Mouse (Mus musculus) spleen, postnatal 36 days (tissue): ENCODE results near the gene Tert.

Experiments used
- DNase-seq, 2 experiments: peaks; one replicate each; pipeline ENCODE4 v3.0.0; 2022; ENCODE audit warnings: low spot score in 2 of 2, mixed read lengths in 1 of 2

The Tert gene

DNA sequence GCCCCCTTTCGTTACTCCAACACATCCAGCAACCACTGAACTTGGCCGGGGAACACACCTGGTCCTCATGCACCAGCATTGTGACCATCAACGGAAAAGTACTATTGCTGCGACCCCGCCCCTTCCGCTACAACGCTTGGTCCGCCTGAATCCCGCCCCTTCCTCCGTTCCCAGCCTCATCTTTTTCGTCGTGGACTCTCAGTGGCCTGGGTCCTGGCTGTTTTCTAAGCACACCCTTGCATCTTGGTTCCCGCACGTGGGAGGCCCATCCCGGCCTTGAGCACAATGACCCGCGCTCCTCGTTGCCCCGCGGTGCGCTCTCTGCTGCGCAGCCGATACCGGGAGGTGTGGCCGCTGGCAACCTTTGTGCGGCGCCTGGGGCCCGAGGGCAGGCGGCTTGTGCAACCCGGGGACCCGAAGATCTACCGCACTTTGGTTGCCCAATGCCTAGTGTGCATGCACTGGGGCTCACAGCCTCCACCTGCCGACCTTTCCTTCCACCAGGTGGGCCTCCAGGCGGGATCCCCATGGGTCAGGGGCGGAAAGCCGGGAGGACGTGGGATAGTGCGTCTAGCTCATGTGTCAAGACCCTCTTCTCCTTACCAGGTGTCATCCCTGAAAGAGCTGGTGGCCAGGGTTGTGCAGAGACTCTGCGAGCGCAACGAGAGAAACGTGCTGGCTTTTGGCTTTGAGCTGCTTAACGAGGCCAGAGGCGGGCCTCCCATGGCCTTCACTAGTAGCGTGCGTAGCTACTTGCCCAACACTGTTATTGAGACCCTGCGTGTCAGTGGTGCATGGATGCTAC, at the start of gene Tert:
Tert (plus strand) TSS at position 167 of the 805 bp plus-strand sequence.
- DNase-seq: peak in 1 of 2 experiments; percentile 58

- no peak for DNase-seq
Observed at GRCm38 (mm10) chr13:73577277-73577676, 49.4 kb upstream of the Tert start.

DNA sequence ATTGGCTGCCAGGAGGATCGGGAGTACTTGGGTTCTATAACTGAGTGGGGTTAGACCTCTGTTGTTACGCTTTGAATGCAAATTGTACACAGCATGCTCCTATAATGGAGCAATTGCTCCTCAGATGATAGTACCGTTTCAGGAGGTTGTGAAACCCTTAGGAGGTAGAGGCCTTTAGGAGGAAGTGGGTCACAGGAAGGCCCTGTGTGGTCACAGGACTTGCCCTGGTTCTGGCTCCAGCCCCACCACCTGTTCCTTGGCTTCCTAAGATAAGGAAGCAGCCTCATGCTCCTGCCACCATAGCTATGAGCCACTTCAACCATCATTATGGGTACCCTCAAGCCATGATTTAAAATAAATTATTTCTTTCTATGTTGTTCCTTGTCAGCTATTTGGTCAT, 35.2 kb upstream of the Tert start:
- no peak for DNase-seq

DNA sequence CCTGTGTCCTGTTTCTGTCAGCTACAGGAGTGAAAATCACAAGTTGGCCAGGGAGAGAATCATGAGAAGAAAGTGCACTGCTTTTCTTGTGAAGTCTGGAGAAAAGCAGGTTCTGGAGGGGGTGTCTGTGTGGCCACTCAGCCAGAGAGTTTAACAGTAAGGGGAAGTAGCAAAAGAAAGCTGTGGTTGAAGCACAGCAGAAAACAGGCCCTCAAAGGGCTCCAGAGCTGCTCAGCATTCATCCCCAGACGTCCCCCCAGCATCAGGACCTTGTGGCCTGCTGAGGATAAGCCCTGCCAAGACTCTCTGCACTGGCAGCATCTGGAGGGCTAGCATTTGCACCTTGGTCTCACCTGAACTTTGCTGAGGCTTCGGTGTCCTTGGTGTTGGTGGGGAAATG, 34.2 kb upstream of the Tert start:
- no peak for DNase-seq

DNA sequence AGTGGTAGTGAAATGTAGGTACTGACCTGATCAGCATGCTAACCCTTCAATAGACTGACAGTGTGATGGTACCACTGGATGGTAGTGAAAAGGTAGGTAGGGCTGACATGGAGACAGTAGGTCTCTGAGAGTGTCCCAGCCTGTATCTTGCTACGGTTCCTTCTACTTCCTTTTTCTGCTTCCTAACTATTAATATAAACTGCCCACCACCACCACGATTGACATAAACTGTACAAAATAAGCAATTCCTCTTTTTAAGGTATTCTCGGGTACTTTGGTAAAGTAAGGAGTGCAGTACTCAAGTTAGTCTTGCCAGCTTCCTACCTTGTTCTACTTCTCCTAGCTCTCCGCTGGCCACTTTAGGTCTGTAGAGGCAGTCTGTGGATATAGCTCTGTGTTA, 30.4 kb upstream of the Tert start:
- no peak for DNase-seq

DNA sequence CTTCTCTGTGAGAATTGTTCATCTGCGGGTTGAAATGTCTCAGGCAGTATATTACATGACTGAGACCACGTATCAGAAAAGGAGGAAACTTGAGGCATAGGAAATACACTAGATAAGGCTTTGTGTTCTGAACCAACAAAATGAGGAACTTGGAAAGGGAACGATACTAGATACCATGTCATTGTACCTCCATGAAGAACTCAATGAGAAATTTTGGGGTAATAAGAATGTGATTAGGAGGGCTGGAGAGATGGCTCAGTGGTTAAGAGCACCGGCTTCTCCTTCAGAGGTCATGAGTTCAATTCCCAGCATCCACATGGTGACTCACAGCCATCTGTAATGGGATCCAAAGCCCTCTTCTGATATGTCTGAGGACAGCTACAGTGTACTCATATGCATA, 26.5 kb upstream of the Tert start:
- DNase-seq: no peak

- DNase-seq: no peak
Observed at GRCm38 (mm10) chr13:73603046-73603445, 23.7 kb upstream of the Tert start.

DNA sequence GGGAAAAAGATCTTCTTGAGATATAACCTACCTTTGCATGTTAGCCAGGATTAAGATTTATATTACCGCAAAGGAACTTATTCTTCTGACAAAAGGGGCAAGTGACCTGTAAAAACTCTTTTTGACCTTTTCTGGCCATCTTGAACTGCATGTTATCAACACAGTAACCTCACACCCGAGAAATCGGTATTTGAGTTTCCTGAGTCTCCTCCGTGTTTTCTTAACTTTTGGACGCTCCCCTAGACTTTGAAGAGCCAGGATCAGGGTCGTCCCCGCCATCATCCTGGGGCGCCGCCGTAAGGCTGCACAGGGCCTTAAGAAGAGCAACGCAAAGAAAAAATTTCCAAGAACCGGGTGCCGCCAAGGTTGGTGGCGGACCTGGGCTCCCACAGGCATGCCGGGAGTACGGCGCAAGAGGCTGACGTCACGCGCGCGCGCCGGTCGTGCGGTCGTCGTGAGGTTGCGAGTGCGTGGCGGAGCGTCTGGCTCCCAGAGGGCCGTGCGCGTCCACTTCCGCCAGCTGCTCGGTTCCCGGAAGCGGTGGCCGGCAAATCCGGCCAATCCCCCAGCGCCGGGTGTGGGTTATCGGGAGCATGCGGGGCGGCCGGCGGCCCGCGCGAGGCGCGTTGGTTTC, 23.1 kb upstream of the Tert start, which contains the start of gene Clptm1l:
Clptm1l (plus strand) TSS at position 485 of the 634 bp plus-strand sequence.
- DNase-seq: peak; percentile 95 to 96

GRCm38 (mm10) chr13:73604156-73604957, 22.4 kb upstream of the Tert start:
- no peak for DNase-seq

DNA sequence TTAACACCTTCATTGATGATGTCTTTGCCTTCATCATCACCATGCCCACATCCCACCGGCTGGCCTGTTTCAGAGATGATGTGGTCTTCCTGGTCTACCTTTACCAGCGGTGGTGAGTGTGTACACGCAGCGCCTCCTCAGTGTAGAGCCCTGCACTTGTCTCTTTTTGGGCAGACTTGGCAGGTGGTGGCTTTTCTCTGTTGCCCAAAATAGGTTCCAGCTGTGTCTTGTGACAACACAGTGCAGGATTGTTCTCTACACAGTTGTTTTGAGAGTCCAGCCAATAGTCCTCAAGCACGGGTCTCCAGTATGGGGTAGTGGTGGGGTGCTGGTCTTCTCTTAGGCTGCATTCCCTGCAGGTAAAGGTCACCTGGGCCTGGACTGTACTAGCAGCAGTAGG, 8.3 kb upstream of the Tert start:
- no peak for DNase-seq

GRCm38 (mm10) chr13:73620637-73621036, 6.1 kb upstream of the Tert start:
- no peak for DNase-seq

DNA sequence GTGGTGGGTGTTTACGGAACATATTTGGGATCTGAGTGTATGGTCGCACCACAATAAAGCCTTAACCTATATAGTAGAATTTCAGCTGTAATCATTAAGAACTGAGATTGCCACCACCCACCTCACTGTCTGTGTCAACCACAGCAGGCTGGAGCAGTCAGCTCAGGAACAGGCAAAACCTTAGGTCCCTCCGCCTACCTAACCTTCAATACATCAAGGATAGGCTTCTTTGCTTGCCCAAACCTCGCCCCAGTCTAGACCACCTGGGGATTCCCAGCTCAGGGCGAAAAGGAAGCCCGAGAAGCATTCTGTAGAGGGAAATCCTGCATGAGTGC, 334 bp upstream of the Tert start:
- peak in 1 of 2 experiments; percentile 63 for DNase-seq

DNA sequence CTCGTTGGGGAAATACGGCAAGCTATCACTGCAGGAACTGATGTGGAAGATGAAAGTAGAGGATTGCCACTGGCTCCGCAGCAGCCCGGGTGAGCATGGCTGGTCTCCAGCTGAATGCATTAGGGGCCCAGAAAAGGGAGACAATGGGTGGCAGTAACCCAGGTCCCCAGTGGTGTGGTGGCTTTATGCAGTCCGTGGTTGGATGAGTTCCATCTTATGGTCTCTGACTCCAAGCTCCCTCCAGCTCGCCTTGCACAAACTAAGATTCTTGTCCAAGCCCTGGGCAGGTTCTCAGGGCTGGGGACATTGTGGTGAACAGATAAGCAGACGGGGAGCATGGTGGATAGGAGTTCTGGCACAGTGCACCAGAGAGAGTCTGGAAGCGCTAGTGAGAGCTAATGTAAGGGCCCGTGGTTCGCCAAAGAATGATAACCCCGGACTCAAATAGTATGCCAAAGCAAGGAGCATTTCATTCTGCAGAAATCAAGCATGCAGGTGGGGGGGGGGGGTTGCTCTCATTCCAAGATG, 1.9 kb downstream of the Tert start:
- no peak for DNase-seq

DNA sequence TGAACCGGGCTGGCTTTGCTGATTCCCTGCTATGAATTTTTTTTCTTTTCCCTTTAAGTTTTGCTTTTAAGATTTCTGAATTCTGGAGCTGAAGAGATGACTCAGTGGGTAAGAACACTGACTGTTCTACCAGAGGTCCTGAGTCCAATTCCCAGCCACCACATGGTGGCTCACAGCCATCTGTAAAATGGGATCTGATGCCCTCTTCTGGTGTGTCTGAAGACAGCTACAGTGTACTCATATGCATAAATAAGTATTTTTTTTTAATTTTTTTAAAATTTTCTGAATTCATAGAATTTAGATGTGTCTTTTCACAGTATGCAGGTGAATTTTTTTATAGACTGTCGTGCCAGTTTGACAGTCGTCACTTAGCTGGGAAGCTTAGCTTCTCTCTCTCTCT, 5.1 kb downstream of the Tert start:
- DNase-seq: no peak

DNA sequence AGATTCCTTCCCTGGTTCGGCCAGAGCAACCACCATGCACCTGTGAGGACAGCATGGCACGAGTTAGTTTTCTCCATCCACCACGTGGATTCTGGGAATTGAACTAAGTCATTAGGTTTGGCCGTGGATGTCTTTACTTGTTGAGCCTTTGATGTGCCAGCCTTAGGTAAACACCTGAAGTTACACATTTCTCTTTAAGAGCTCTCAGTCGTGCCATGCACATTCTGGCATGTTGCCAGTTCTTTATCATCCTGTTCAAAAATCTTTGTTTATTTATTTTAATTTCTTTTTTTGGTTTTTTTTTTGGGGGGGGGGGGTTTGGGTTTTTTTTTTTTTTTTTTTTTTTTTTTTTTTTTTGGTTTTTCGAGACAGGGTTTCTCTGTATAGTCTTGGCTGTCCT, 11.1 kb downstream of the Tert start:
- DNase-seq: no peak

GRCm38 (mm10) chr13:73641296-73641695, 14.6 kb downstream of the Tert start:
- DNase-seq: no peak

DNA sequence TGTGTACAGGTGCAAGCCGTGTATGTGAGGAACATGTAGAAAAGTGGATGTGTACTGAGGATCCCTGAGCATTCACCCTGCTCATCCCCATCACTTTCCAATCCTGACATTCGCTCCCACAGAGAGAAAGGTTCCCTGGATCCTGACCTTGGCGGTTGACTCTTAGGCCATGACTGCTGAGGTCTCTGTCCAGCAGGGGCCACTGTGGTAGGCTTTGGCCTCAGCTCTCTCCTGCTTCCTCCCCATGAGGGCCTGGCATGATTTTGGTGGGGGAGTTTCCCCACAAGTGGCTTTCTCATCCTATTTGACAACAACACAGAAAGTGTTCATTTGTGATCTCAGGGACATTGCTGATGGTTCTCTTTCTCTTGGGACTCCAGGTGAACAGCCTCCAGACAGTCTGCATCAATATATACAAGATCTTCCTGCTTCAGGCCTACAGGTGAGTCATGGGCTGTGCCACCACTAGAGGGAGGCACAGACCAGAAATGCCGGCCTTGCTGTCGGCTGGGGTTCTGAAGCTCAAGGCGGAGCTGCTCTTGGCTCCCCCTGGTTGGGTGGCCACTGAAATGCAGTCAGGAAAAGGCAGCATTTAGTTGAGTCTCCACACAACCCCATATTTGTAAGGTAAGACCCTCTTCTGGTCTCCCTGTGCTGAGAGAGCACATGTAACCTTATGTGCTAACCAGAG, 19.8 kb downstream of the Tert start:
- DNase-seq: peak; percentile 32 to 44

GRCm38 (mm10) chr13:73653266-73653665, 26.6 kb downstream of the Tert start:
- DNase-seq: no peak

- DNase-seq: no peak
Observed at GRCm38 (mm10) chr13:73654976-73655375, 28.3 kb downstream of the Tert start.

DNA sequence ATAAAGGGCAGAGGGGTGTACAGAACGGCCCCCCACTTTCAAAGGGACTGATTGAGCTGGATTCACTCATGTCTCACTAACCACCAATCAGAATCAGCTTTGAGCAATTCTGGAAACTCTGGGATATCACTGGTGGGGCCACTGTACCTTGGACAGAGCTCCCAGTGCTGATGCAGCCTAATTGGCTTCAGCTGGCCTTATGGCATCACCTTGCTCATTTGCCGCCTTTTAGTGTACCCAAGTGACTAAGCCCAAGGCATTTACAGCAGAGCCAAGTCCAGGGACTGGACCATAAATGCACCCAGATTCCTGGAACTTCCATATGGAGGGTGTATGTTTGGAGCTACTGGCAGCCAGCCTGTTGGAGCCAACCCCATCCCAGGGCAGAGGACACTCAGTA, 32.2 kb downstream of the Tert start:
- no peak for DNase-seq

DNA sequence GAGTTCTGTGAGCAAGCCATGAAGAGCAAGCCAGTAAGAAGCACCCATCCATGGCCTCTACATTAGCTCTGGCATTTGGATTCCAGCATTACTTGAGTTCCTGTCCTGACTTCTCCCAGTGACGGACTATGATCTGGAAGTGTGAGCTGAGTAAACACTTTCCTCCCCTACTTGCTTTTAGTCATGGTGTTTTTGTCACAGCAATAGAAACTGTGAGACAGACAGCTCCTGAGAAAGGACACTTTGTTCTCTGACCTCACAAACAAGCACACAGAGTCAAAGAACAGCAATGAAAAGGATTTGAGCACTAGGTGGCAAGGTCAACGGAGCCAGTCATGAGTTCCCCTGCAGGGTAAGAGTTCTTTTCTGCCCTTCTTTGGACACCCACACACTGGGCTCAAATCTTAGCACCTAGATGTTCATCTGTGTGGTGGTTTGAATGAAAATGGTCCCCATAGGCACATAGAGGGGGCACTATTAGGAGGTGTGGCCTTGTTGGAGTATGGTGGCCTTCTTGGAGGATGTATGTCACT, 33.5 kb downstream of the Tert start:
- DNase-seq: no peak
